Mouse (Mus musculus) spleen, postnatal 0 days (tissue): ENCODE results near the gene Rnf38. TPM values are rescaled to one million over a fixed set of nuclear protein-coding genes. Genes with fewer than 3 reads are reported as not detected.

ENCODE experiments used
- polyA plus RNA-seq: library from polyadenylated mRNA; unstranded; fragments of >200 nt; fragmentation: Nextera tagmentation; extraction: Ambion mirVana; gene quantifications from 2 replicates; pipeline ENCODE4 v1.2.1, GENCODE M21; 2015

Rnf38 gene
- 14.1 and 15.9 TPM in 2 replicates for polyA plus RNA-seq

DNA sequence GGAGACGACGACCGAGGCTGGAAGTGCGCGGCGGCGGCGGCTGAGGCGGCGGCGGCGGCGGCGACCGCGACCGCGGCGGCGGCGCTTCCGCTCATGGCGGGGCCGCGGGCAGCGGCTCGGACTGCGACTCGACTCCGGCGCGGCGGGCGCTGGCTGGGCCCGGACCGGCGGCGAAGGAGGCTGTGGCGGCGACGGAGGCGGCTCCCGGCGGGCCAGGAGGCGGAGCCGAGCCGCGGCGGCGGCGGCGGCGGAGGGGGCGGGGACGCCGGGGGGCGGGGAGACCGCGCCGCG is at the start of gene Rnf38:
Gene Rnf38, minus strand, starts transcription at position 77 of the 291 bp plus-strand sequence.

GRCm38 (mm10) chr4:44083945-44084344 is 149.6 kb downstream of the Rnf38 start, which contains the start of gene Gne:
TSS of gene Gne (minus strand) at chr4:44084177.

Other genes with a start within 250 kb of the Rnf38 start
- gene Clta, start 229.3 kb downstream of the Rnf38 start, polyA plus RNA-seq = 192 and 202 TPM in 2 replicates
- gene Gne, start 149.6 kb downstream of the Rnf38 start, polyA plus RNA-seq = 16.3 and 17.0 TPM in 2 replicates
- 19.1 and 21.8 TPM in 2 replicates for gene Melk, start 67.1 kb upstream of the Rnf38 start, polyA plus RNA-seq